Mouse (Mus musculus): Measurements from ENCODE around the gene Rgs7. TPM values are rescaled to one million over a fixed set of nuclear protein-coding genes. Genes with fewer than 3 reads are reported as not detected.

The Rgs7 gene
- polyA plus RNA-seq, 1 experiment from 2014 or later = 0.96 TPM

DNA sequence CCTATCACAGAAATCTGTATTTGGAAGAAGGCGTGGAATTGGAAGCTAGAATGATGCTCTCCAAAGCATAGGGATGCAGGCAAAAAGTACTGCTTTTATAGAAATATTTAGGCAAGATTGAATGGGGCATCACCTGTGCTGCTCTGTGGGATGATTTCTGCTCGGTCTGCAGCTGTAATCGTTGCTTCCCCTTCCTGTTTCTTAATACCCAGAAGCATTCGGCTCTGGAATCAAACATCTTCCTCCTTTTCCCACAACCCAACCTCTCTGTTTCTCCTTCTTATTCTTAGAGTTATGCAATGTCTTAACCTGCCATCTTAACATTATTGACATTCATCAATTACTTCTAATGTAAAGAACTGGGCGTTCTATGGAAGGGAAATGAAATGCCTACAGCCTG, 19.2 kb downstream of the Rgs7 start:
- Histone ChIP-seq H3K4me3 (ENCODE audit: low read depth, low read length) (no peak overlapping the region), H3K9ac (ENCODE audit: low read length) (no peak overlapping the region)
- WGBS = 73% methylated on average over 5 of the region's 5 CpGs

DNA sequence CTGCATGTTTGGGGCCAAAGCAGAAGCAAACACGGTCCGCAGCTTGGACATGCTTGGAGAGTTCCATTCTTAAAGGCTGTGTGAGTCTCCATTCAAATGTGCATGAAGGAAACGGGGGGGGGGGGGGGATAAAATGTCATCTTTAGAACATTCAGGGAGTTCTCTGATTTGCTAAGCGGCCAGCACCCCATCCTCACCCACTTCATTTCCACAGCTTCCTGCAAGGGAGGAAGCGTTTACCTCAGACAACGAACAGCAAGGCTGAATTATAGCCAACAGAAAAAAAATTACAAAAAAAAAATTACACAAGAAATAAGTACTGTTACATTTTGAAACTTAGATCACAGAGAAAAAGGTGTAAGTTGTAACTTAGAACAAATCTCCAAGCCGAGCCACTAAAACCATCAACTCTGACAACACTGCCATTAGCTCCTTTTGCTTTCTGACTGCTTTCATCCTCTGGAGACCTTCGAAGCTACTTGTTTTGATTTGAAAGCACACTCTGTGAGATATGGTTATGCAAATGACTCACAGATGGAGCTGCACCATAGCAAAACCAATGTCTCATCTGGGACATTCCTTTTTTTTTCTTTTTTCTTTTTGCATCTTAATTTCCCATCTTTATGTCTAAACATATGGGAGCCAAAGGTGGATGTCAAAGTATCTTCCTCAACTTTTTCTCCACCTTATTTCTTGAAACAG, 23.1 kb downstream of the Rgs7 start:
- no peak for ATAC-seq (ENCODE audit: low FRiP score, low TSS enrichment)
- 67% methylated on average over 8 of the region's 8 CpGs for WGBS
- H3K36me3 ChIP-seq (ENCODE audit: control insufficient read depth, insufficient read depth, low read length) = no peaks in the 10 kb centered on the region
- no peak overlapping the region for H3K27ac ChIP-seq (replicated peaks)
- H3K4me2 ChIP-seq (replicated peaks; ENCODE audit: low read depth) = no peak overlapping the region
- no peaks in the 10 kb centered on the region for H3K4me1 ChIP-seq (replicated peaks; ENCODE audit: control insufficient read depth, insufficient read depth)
- H3K9ac ChIP-seq (ENCODE audit: low read length) = no peak overlapping the region
- no peaks in the 10 kb centered on the region for H3K9me3 ChIP-seq (ENCODE audit: control insufficient read depth, low read length)
- TF ChIP-seq CTCF (IDR thresholded peaks at IDR 0.05; ENCODE audit: low read depth) (no peak), EP300 (optimal IDR thresholded peaks at IDR 0.05) (no peak)
- no peak overlapping the region for H3K4me3 ChIP-seq (ENCODE audit: low read depth, low read length)
- DNase-seq (ENCODE audit: low spot score) = no peak
- no peaks in the 10 kb centered on the region for H3K27me3 ChIP-seq (ENCODE audit: control insufficient read depth, insufficient read depth, low read length)

More for the DNA sequence above, 19.2 kb downstream of the Rgs7 start:
- Histone ChIP-seq H3K9me3 (ENCODE audit: control insufficient read depth, low read length) (no peaks in the 10 kb centered on the region), H3K4me2 (replicated peaks; ENCODE audit: low read depth) (no peak overlapping the region), H3K4me1 (replicated peaks; ENCODE audit: control insufficient read depth, insufficient read depth) (no peaks in the 10 kb centered on the region), H3K27me3 (ENCODE audit: control insufficient read depth, insufficient read depth, low read length) (no peaks in the 10 kb centered on the region), H3K36me3 (ENCODE audit: control insufficient read depth, insufficient read depth, low read length) (no peaks in the 10 kb centered on the region), H3K27ac (replicated peaks) (no peak overlapping the region)
- no peak for TF ChIP-seq EP300 (optimal IDR thresholded peaks at IDR 0.05)
- no peak for TF ChIP-seq CTCF (IDR thresholded peaks at IDR 0.05; ENCODE audit: low read depth)
- DNase-seq (ENCODE audit: low spot score) (no peak), ATAC-seq (ENCODE audit: low FRiP score, low TSS enrichment) (no peak)

DNA sequence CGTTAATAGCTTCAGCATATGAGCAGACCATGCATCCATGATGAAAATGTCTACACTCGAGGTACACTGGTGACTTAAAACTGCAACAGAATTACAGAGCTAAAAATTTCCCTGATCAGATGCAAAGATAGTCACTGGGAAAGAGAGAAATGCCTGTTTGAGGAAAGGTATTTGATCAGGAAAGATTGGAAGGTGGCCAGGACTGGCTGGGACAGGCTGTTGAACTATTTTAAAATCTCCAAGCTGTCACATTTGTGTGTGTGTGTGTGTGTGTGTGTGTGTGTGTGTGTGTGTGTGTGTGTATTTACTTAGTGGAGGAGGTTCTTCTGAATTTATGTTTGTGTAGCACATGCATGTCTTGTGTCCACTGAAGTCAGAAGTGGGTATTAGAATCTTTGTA, 27.7 kb downstream of the Rgs7 start:
- no peaks in the 10 kb centered on the region for H3K4me1 ChIP-seq (replicated peaks; ENCODE audit: control insufficient read depth, insufficient read depth)
- H3K27ac ChIP-seq (replicated peaks) = no peak overlapping the region
- ATAC-seq (ENCODE audit: low FRiP score, low TSS enrichment) = no peak
- WGBS = 70% methylated on average over 2 of the region's 2 CpGs
- no peaks in the 10 kb centered on the region for H3K27me3 ChIP-seq (ENCODE audit: control insufficient read depth, insufficient read depth, low read length)
- DNase-seq (ENCODE audit: low spot score) = no peak
- TF ChIP-seq CTCF (IDR thresholded peaks at IDR 0.05; ENCODE audit: low read depth) = no peak
- no peak for TF ChIP-seq EP300 (optimal IDR thresholded peaks at IDR 0.05)
- H3K9me3 ChIP-seq (ENCODE audit: control insufficient read depth, low read length) = no peaks in the 10 kb centered on the region
- H3K4me2 ChIP-seq (replicated peaks; ENCODE audit: low read depth) = no peak overlapping the region
- no peaks in the 10 kb centered on the region for H3K36me3 ChIP-seq (ENCODE audit: control insufficient read depth, insufficient read depth, low read length)
- no peak overlapping the region for H3K4me3 ChIP-seq (ENCODE audit: low read depth, low read length)
- no peak overlapping the region for H3K9ac ChIP-seq (ENCODE audit: low read length)

DNA sequence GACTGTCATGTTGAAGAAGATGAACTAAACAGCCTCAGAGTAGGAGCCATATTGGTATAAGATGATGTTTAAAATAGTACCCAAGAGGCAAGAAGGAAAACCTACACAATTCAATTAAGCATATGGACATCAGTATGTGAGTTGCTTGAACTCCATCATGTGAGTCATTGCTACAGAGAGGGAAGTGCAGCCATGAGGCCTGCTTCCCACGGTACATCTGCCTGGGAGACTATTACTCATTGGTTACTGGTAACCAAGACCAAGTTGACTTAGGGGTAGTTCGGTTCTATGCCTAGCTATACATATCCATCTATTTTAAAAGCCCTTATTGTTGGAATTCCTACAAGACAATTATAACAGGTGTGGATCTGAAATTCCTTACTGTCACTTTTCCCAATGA, 29.9 kb downstream of the Rgs7 start:
- TF ChIP-seq EP300 (optimal IDR thresholded peaks at IDR 0.05) = no peak
- no peak for TF ChIP-seq CTCF (IDR thresholded peaks at IDR 0.05; ENCODE audit: low read depth)
- Histone ChIP-seq H3K9me3 (ENCODE audit: control insufficient read depth, low read length) (no peaks in the 10 kb centered on the region), H3K4me2 (replicated peaks; ENCODE audit: low read depth) (no peak overlapping the region), H3K4me3 (ENCODE audit: low read depth, low read length) (no peak overlapping the region), H3K36me3 (ENCODE audit: control insufficient read depth, insufficient read depth, low read length) (no peaks in the 10 kb centered on the region), H3K4me1 (replicated peaks; ENCODE audit: control insufficient read depth, insufficient read depth) (no peaks in the 10 kb centered on the region), H3K9ac (ENCODE audit: low read length) (no peak overlapping the region), H3K27me3 (ENCODE audit: control insufficient read depth, insufficient read depth, low read length) (no peaks in the 10 kb centered on the region), H3K27ac (replicated peaks) (no peak overlapping the region)
- no peak for DNase-seq (ENCODE audit: low spot score)
- ATAC-seq (ENCODE audit: low FRiP score, low TSS enrichment) = no peak
- 86% methylated on average over 2 of the region's 2 CpGs for WGBS

DNA sequence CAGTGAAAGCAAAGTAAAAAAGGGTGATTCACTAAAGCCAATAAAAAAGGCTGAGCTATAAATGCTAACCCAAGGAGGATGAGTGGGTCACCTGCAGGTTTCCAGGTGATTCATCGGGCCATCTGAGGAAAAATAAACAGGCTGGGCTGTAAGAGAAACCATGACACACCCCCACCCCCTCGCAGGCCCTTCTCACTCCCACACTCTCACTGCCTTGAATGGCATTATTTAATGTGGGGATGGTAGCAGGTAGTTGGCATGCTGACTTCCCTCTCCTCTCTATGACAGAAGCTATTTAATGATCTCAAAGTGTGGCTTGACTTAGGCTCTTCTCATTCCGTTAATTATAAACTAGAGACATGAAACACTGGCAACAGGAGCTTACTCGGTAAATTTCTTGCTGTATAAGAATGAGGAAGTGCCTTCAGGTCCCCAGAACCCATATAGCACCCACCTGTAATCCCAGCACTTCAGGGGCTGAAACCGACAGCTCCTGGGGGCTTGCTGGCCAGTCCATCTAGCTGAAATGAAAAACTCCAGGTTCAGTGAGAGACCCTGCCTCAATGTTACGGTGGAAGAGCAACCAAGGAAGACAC, 38.2 kb downstream of the Rgs7 start:
- DNase-seq (ENCODE audit: low spot score) = no peak
- ATAC-seq (ENCODE audit: low FRiP score, low TSS enrichment) = no peak

DNA sequence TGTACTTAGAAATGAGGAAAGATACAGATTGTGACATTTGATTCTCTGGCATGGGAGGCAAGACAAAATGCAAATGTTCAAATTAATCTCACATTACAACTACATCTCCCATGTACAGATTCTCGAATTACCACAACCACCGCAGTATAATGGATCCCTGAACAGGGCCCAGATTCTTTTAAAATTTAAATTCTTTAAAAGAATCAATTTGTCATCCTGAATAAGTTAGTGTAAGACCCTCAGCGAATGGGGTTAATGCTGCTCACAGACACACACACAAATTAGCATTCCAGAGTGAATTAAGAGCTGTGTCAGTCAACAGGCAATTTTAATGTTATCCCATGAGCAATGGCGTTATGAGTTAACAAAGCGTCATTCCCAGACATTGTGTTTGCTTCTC, 44.3 kb downstream of the Rgs7 start:
- WGBS = 61% methylated on average over 5 of the region's 5 CpGs

More for the DNA sequence above, 38.2 kb downstream of the Rgs7 start:
- no peak overlapping the region for H3K27ac ChIP-seq (replicated peaks)
- no peak for TF ChIP-seq EP300 (optimal IDR thresholded peaks at IDR 0.05)
- no peaks in the 10 kb centered on the region for H3K4me1 ChIP-seq (replicated peaks; ENCODE audit: control insufficient read depth, insufficient read depth)
- WGBS = 61% methylated on average over 6 of the region's 6 CpGs
- H3K9ac ChIP-seq (ENCODE audit: low read length) = no peak overlapping the region
- no peak overlapping the region for H3K4me2 ChIP-seq (replicated peaks; ENCODE audit: low read depth)
- no peaks in the 10 kb centered on the region for H3K27me3 ChIP-seq (ENCODE audit: control insufficient read depth, insufficient read depth, low read length)
- H3K9me3 ChIP-seq (ENCODE audit: control insufficient read depth, low read length) = no peaks in the 10 kb centered on the region
- no peak overlapping the region for H3K4me3 ChIP-seq (ENCODE audit: low read depth, low read length)
- no peaks in the 10 kb centered on the region for H3K36me3 ChIP-seq (ENCODE audit: control insufficient read depth, insufficient read depth, low read length)

More for the DNA sequence above, 44.3 kb downstream of the Rgs7 start:
- H3K4me1 ChIP-seq (replicated peaks; ENCODE audit: control insufficient read depth, insufficient read depth) = no peaks in the 10 kb centered on the region
- no peak for TF ChIP-seq CTCF (IDR thresholded peaks at IDR 0.05; ENCODE audit: low read depth)
- TF ChIP-seq EP300 (optimal IDR thresholded peaks at IDR 0.05) = no peak
- no peak overlapping the region for H3K4me2 ChIP-seq (replicated peaks; ENCODE audit: low read depth)
- H3K4me3 ChIP-seq (ENCODE audit: low read depth, low read length) = no peak overlapping the region
- no peak overlapping the region for H3K9ac ChIP-seq (ENCODE audit: low read length)
- no peak for DNase-seq (ENCODE audit: low spot score)
- no peaks in the 10 kb centered on the region for H3K27me3 ChIP-seq (ENCODE audit: control insufficient read depth, insufficient read depth, low read length)
- H3K9me3 ChIP-seq (ENCODE audit: control insufficient read depth, low read length) = no peaks in the 10 kb centered on the region
- H3K27ac ChIP-seq (replicated peaks) = no peak overlapping the region
- no peak for ATAC-seq (ENCODE audit: low FRiP score, low TSS enrichment)
- H3K36me3 ChIP-seq (ENCODE audit: control insufficient read depth, insufficient read depth, low read length) = no peaks in the 10 kb centered on the region

All from stomach, postnatal 0 days (tissue).